Mouse (Mus musculus): ENCODE results near the gene Arhgap10.

GRCm38 (mm10) chr8:77340046-77340747 lies 177.6 kb downstream of the Arhgap10 start:
- TF ChIP-seq POLR2A (IDR thresholded peaks at IDR 0.05; ENCODE audit: control insufficient read depth, low read depth, low read length) = no peak
- no peak for TF ChIP-seq CTCF (IDR thresholded peaks at IDR 0.05; ENCODE audit: control insufficient read depth, insufficient read depth, insufficient replicate concordance, low read depth, low read length)
